Mouse (Mus musculus): ENCODE measurements around the gene Poc1a. TPM values are rescaled to one million over a fixed set of nuclear protein-coding genes. Genes with fewer than 3 reads are reported as not detected.

Poc1a gene
- polyA plus RNA-seq, 1 experiment from 2014 or later = 25.2 TPM

GRCm38 (mm10) chr9:106326241-106326640 lies 45.4 kb downstream of the Poc1a start:
- H3K27ac ChIP-seq (ENCODE audit: low read length) = no peak overlapping the region
- no peaks in the 10 kb centered on the region for H3K27me3 ChIP-seq (ENCODE audit: control insufficient read depth, insufficient read depth, low read length)
- no peaks in the 10 kb centered on the region; the same call in 1 of the 2 replicates for H3K36me3 ChIP-seq (ENCODE audit: control insufficient read depth, insufficient read depth, low read length)
- H3K4me3 ChIP-seq (ENCODE audit: low read depth, low read length) = no peak overlapping the region
- H3K9ac ChIP-seq (replicated peaks; ENCODE audit: low read depth, low read length) = no peak overlapping the region
- no peaks in the 10 kb centered on the region for H3K9me3 ChIP-seq (ENCODE audit: control insufficient read depth, low read depth, low read length)
- WGBS = 65% methylated on average over 8 of the region's 8 CpGs
- H3K4me1 ChIP-seq (ENCODE audit: control insufficient read depth, insufficient read depth, low read length) = peaks cover 9% of the 10 kb centered on the region
- ATAC-seq (ENCODE audit: insufficient number of reproducible peaks, insufficient read depth, low FRiP score, low read depth) = no peak
- H3K4me2 ChIP-seq (replicated peaks; ENCODE audit: low read depth, low read length) = no peak overlapping the region

- WGBS = 85% methylated on average over 8 of the region's 8 CpGs
- no peak overlapping the region for H3K9ac ChIP-seq (replicated peaks; ENCODE audit: low read depth, low read length)
- ATAC-seq (ENCODE audit: insufficient number of reproducible peaks, insufficient read depth, low FRiP score, low read depth) = no peak
Observed at GRCm38 (mm10) chr9:106327125-106327809, 46.4 kb downstream of the Poc1a start.

GRCm38 (mm10) chr9:106328068-106328610 lies 47.3 kb downstream of the Poc1a start:
- H3K9me3 ChIP-seq (ENCODE audit: control insufficient read depth, low read depth, low read length) = no peaks in the 10 kb centered on the region
- no peak overlapping the region for H3K9ac ChIP-seq (replicated peaks; ENCODE audit: low read depth, low read length)
- no peaks in the 10 kb centered on the region for H3K27me3 ChIP-seq (ENCODE audit: control insufficient read depth, insufficient read depth, low read length)
- H3K4me2 ChIP-seq (replicated peaks; ENCODE audit: low read depth, low read length) = no peak overlapping the region
- no peak overlapping the region for H3K4me3 ChIP-seq (ENCODE audit: low read depth, low read length)
- no peaks in the 10 kb centered on the region; the same call in 1 of the 2 replicates for H3K36me3 ChIP-seq (ENCODE audit: control insufficient read depth, insufficient read depth, low read length)
- H3K27ac ChIP-seq (ENCODE audit: low read length) = no peak overlapping the region
- peaks cover 1% of the 10 kb centered on the region for H3K4me1 ChIP-seq (ENCODE audit: control insufficient read depth, insufficient read depth, low read length)
- ATAC-seq (ENCODE audit: insufficient number of reproducible peaks, insufficient read depth, low FRiP score, low read depth) = no peak
- WGBS = 57% methylated on average over 7 of the region's 7 CpGs

More at GRCm38 (mm10) chr9:106327125-106327809, 46.4 kb downstream of the Poc1a start:
- H3K27me3 ChIP-seq (ENCODE audit: control insufficient read depth, insufficient read depth, low read length) = no peaks in the 10 kb centered on the region
- no peaks in the 10 kb centered on the region for H3K9me3 ChIP-seq (ENCODE audit: control insufficient read depth, low read depth, low read length)
- H3K27ac ChIP-seq (ENCODE audit: low read length) = no peak overlapping the region
- H3K4me2 ChIP-seq (replicated peaks; ENCODE audit: low read depth, low read length) = no peak overlapping the region
- H3K4me3 ChIP-seq (ENCODE audit: low read depth, low read length) = no peak overlapping the region
- no peaks in the 10 kb centered on the region; the same call in 1 of the 2 replicates for H3K36me3 ChIP-seq (ENCODE audit: control insufficient read depth, insufficient read depth, low read length)
- peaks cover 7% of the 10 kb centered on the region for H3K4me1 ChIP-seq (ENCODE audit: control insufficient read depth, insufficient read depth, low read length)

- Histone ChIP-seq H3K27ac (ENCODE audit: low read length) (peak overlapping the region; percentile 39), H3K4me2 (replicated peaks; ENCODE audit: low read depth, low read length) (no peak overlapping the region), H3K9ac (replicated peaks; ENCODE audit: low read depth, low read length) (no peak overlapping the region), H3K36me3 (ENCODE audit: control insufficient read depth, insufficient read depth, low read length) (no peaks in the 10 kb centered on the region; the same call in 1 of the 2 replicates), H3K27me3 (ENCODE audit: control insufficient read depth, insufficient read depth, low read length) (no peaks in the 10 kb centered on the region), H3K4me3 (ENCODE audit: low read depth, low read length) (no peak overlapping the region), H3K9me3 (ENCODE audit: control insufficient read depth, low read depth, low read length) (no peaks in the 10 kb centered on the region), H3K4me1 (ENCODE audit: control insufficient read depth, insufficient read depth, low read length) (no peaks in the 10 kb centered on the region; the same call in 1 of the 2 replicates)
- 61% methylated on average over 5 of the region's 5 CpGs for WGBS
- peak; percentile 43; the same call in 1 of the 2 replicates for ATAC-seq (ENCODE audit: insufficient number of reproducible peaks, insufficient read depth, low FRiP score, low read depth)
Observed at GRCm38 (mm10) chr9:106328772-106329511, 48.1 kb downstream of the Poc1a start.

GRCm38 (mm10) chr9:106332746-106333145 lies 51.9 kb downstream of the Poc1a start:
- no peaks in the 10 kb centered on the region; the same call in 1 of the 2 replicates for H3K36me3 ChIP-seq (ENCODE audit: control insufficient read depth, insufficient read depth, low read length)
- no peak overlapping the region for H3K27ac ChIP-seq (ENCODE audit: low read length)
- no peak for ATAC-seq (ENCODE audit: insufficient number of reproducible peaks, insufficient read depth, low FRiP score, low read depth)
- no peak overlapping the region for H3K4me2 ChIP-seq (replicated peaks; ENCODE audit: low read depth, low read length)
- no peak overlapping the region for H3K9ac ChIP-seq (replicated peaks; ENCODE audit: low read depth, low read length)
- 69% methylated on average over 3 of the region's 3 CpGs for WGBS
- peaks cover 7% of the 10 kb centered on the region for H3K4me1 ChIP-seq (ENCODE audit: control insufficient read depth, insufficient read depth, low read length)
- no peaks in the 10 kb centered on the region for H3K9me3 ChIP-seq (ENCODE audit: control insufficient read depth, low read depth, low read length)
- no peak overlapping the region for H3K4me3 ChIP-seq (ENCODE audit: low read depth, low read length)
- H3K27me3 ChIP-seq (ENCODE audit: control insufficient read depth, insufficient read depth, low read length) = no peaks in the 10 kb centered on the region

- Histone ChIP-seq H3K4me1 (ENCODE audit: control insufficient read depth, insufficient read depth, low read length) (peaks cover 44% of the 10 kb centered on the region), H3K4me2 (replicated peaks; ENCODE audit: low read depth, low read length) (no peak overlapping the region), H3K27me3 (ENCODE audit: control insufficient read depth, insufficient read depth, low read length) (no peaks in the 10 kb centered on the region), H3K36me3 (ENCODE audit: control insufficient read depth, insufficient read depth, low read length) (no peaks in the 10 kb centered on the region), H3K4me3 (ENCODE audit: low read depth, low read length) (no peak overlapping the region), H3K9me3 (ENCODE audit: control insufficient read depth, low read depth, low read length) (no peaks in the 10 kb centered on the region), H3K9ac (replicated peaks; ENCODE audit: low read depth, low read length) (no peak overlapping the region), H3K27ac (ENCODE audit: low read length) (peak overlapping the region; percentile 1; the same call in 1 of the 2 replicates)
- ATAC-seq (ENCODE audit: insufficient number of reproducible peaks, insufficient read depth, low FRiP score, low read depth) = no peak
- 70% methylated on average over 9 of the region's 9 CpGs for WGBS
Observed at GRCm38 (mm10) chr9:106337620-106338019, 56.8 kb downstream of the Poc1a start.

- peak; percentile 38; the same call in 1 of the 2 replicates for ATAC-seq (ENCODE audit: insufficient number of reproducible peaks, insufficient read depth, low FRiP score, low read depth)
- H3K4me3 ChIP-seq (ENCODE audit: low read depth, low read length) = no peak overlapping the region
- no peak overlapping the region for H3K9ac ChIP-seq (replicated peaks; ENCODE audit: low read depth, low read length)
- peak overlapping the region; percentile 23; the same call in 1 of the 2 replicates for H3K27ac ChIP-seq (ENCODE audit: low read length)
- H3K4me1 ChIP-seq (ENCODE audit: control insufficient read depth, insufficient read depth, low read length) = peaks cover 44% of the 10 kb centered on the region
- no peaks in the 10 kb centered on the region for H3K27me3 ChIP-seq (ENCODE audit: control insufficient read depth, insufficient read depth, low read length)
- no peak overlapping the region for H3K4me2 ChIP-seq (replicated peaks; ENCODE audit: low read depth, low read length)
- no peaks in the 10 kb centered on the region for H3K9me3 ChIP-seq (ENCODE audit: control insufficient read depth, low read depth, low read length)
- WGBS = 20% methylated on average over 10 of the region's 10 CpGs
- no peaks in the 10 kb centered on the region for H3K36me3 ChIP-seq (ENCODE audit: control insufficient read depth, insufficient read depth, low read length)
Observed at GRCm38 (mm10) chr9:106338462-106339172, 57.8 kb downstream of the Poc1a start.

GRCm38 (mm10) chr9:106339173-106339558 lies 58.3 kb downstream of the Poc1a start:
- Histone ChIP-seq H3K4me1 (ENCODE audit: control insufficient read depth, insufficient read depth, low read length) (peaks cover 44% of the 10 kb centered on the region), H3K36me3 (ENCODE audit: control insufficient read depth, insufficient read depth, low read length) (no peaks in the 10 kb centered on the region), H3K27ac (ENCODE audit: low read length) (peak overlapping the region; percentile 23; the same call in 1 of the 2 replicates), H3K9ac (replicated peaks; ENCODE audit: low read depth, low read length) (no peak overlapping the region), H3K4me3 (ENCODE audit: low read depth, low read length) (no peak overlapping the region), H3K27me3 (ENCODE audit: control insufficient read depth, insufficient read depth, low read length) (no peaks in the 10 kb centered on the region), H3K4me2 (replicated peaks; ENCODE audit: low read depth, low read length) (no peak overlapping the region), H3K9me3 (ENCODE audit: control insufficient read depth, low read depth, low read length) (no peaks in the 10 kb centered on the region)
- 50% methylated on average over 6 of the region's 6 CpGs for WGBS
- ATAC-seq (ENCODE audit: insufficient number of reproducible peaks, insufficient read depth, low FRiP score, low read depth) = no peak
